Mouse (Mus musculus): ENCODE results near the gene Eps8.

Gene Eps8

DNA sequence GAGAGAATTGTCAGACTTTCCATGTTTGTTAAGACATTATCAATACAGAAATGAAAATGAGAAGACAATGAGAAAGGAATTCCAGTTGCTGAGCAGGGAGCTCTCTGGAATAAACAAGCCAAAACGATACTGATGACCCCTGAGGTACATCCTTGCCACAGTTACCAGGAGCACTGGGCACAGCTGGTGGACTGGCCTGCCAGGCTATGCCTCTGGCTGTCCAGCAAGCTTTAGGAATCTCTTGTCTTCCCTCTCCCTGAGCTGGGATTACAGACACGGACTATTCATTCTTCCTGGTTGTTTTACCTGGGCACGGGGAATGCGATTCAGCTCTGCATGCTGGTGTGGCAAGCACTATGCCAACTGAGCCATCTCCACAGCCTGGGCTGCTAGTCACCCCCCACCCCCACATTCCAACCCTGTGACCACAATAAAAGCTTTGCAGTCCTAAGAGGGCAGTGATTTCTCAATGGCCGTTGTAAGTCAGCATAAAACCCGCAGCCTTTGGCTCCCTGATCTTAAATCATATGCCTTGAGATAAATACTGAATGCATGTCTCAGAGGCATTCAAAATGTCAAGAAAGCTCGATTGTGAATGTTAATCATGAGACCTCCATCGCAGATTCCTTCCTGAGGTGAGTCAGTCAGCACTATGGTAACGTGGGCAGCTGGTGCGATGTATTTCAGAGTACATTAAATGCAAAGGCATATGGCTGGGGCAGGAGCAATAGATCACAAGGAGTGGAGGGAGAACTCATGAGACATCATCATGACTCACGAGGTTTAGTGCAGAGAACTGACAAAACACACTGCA is 134.9 kb downstream of the Eps8 start:
- in situ Hi-C loops (cut with MboI, MseI), result no loop called here

- in situ Hi-C loops (cut with MboI, MseI), result no loop called here
Observed at GRCm38 (mm10) chr6:137514872-137515271, 139.8 kb downstream of the Eps8 start.

DNA sequence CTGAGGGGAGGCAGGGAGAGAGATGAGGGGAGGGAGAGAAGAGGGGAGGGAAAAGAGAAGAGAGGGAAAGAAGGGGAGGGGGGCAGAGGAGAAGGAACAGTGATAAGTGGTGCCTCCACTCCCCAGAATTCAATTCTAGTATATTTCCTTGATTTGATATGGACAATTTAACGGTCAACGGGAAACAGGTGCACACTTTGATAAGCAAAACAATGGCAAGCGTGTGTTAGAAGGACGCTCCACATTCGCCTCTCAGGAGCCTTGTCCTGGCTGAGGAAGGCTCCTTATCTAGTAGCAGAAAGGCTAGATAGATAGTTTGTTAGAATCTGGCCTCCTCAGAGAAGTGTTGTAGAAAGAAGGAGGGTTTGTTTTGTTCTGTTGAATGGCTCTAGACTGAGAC is 141.9 kb downstream of the Eps8 start:
- in situ Hi-C loops (cut with MboI, MseI), result no loop called here

GRCm38 (mm10) chr6:137509341-137510045 is 145.2 kb downstream of the Eps8 start:
- in situ Hi-C loops (cut with MboI, MseI), result no loop called here

GRCm38 (mm10) chr6:137508936-137509335 is 145.7 kb downstream of the Eps8 start:
- in situ Hi-C loops (cut with MboI, MseI), result no loop called here

- in situ Hi-C loops (cut with MboI, MseI), result no loop called here
Observed at GRCm38 (mm10) chr6:137506563-137506962, 148.1 kb downstream of the Eps8 start.

DNA sequence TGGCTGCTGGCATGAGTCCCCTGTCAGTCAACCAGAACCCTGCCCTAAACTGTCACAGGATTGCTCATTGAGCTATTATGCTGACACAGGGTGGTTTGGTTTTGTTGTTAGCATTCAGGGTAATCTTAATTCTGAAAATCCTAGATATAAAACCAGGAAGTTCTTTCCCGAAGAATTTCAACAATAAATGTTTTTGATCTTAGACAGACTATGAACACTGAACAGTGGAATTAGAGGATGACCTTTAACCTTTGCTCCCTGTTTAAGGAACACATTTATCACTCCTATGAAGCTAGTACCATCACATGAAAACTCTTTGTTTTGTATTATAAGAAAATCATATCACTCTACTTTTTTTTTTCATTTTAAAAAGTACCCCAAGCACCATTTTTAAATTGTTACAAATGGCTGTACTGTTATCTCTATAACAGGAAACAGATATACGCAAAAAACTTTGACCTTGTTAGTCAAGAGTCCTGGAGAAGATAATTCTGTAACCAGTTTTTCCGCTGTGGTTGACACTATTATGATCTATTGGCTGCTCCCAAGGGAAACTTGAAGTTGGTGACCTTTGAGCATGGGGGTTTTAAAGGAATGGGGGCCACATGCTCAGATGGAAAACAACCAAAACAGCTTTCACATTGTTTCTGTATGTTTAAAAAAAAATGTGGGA is 149.0 kb downstream of the Eps8 start:
- in situ Hi-C loops (cut with MboI, MseI), result no loop called here

DNA sequence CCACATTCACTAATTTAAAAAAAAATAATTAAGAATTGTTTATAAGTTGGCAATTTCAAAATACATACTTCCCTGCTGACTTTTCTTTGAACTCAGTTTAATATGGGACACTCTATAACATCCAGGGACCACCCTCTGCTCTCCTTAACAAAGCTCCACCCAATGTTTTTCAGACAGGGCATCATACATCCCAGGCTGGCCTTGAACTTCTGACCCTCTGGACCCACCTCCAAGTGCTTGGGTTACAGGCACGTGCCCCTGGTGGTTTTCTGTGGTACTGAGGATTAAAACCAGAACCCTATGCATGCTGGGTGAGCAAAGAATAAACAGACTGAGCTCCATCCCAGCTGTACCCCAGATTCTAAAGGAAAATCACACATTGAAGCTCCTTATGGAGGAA is 150.6 kb downstream of the Eps8 start:
- in situ Hi-C loops (cut with MboI, MseI), result no loop called here

DNA sequence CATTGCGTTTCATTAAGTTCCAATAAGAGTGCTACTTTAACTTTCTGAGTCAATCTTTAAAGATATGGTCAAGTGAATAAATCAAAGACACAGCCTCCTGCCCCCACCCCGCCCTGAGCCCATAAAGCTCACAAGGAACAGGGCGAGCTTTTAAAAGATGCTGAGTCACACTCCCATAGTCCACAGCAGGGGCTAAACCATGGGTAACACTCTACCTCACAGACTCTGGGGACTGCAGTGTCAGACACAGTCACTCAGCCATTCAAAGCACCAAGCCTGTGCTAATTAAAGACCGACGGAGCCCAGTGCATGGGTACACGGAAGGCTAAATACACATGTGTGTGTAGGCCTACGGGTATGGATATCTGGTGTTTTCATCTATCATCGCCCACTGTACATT is 151.2 kb downstream of the Eps8 start:
- in situ Hi-C loops (cut with MboI, MseI), result no loop called here

DNA sequence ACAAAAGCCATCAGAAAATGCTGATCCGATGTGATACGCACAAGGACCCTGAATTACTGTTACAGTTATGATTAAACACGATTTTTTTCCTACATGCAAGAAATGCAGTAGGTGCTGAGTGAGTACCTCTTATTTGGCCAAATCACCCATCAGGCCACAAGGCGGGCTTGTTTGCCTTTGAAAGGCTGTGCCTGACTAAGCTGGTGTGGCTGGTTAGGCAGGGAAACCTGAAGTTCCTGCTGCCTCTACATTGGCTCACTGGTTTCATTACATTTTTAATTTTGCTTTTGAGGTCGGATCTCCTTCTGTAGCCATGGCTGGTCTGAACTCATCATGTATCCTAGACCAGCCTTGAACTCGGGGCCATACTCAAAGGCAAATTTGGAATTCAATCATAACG is 151.7 kb downstream of the Eps8 start:
- in situ Hi-C loops (cut with MboI, MseI), result no loop called here

- in situ Hi-C loops (cut with MboI, MseI), result no loop called here
Observed at GRCm38 (mm10) chr6:137498781-137499180, 155.9 kb downstream of the Eps8 start.

- in situ Hi-C loops (cut with MboI, MseI), result no loop called here
Observed at GRCm38 (mm10) chr6:137497208-137497835, 157.4 kb downstream of the Eps8 start.

DNA sequence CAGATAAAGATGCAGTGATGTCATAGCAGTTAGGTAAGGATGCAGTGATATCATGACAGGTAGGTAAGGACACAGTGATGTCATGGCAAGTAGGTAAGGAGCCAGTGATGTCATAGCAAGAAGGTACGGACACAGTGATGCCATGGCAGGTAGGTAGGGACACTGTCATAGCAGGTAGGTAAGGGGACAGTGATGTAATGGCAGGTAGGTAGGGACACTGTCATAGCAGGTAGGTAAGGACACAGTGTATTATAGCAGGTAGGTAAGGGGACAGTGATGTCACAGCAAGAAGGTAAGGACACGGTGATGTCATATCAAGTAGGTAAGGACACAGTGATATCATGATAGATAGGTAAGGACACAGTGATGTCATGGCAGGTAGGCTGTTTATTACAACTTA is 158.1 kb downstream of the Eps8 start:
- in situ Hi-C loops (cut with MboI, MseI), result no loop called here

DNA sequence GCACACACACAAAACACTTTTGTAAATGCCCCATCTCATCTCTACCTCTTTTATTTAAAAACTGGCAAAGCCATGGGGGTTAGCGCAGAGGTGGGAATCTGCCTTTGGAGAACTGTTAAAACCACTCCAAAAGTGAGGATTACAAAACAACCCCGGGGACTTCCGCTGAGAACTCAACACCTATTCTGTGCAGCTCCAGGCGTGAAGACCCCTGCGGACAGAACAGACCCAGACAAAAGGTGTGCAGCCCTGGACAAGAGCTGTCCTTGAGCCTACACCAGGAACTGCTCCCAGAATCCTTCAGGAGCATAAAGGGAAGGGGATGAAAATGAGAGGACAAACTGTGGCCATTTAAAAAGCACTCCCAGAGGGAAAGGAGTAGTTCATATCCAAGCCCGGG is 159.4 kb downstream of the Eps8 start:
- in situ Hi-C loops (cut with MboI, MseI), result no loop called here

- in situ Hi-C loops (cut with MboI, MseI), result no loop called here
Observed at GRCm38 (mm10) chr6:137494801-137495200, 159.9 kb downstream of the Eps8 start.

- in situ Hi-C loops (cut with MboI, MseI), result no loop called here
Observed at GRCm38 (mm10) chr6:137494136-137494475, 160.6 kb downstream of the Eps8 start.

DNA sequence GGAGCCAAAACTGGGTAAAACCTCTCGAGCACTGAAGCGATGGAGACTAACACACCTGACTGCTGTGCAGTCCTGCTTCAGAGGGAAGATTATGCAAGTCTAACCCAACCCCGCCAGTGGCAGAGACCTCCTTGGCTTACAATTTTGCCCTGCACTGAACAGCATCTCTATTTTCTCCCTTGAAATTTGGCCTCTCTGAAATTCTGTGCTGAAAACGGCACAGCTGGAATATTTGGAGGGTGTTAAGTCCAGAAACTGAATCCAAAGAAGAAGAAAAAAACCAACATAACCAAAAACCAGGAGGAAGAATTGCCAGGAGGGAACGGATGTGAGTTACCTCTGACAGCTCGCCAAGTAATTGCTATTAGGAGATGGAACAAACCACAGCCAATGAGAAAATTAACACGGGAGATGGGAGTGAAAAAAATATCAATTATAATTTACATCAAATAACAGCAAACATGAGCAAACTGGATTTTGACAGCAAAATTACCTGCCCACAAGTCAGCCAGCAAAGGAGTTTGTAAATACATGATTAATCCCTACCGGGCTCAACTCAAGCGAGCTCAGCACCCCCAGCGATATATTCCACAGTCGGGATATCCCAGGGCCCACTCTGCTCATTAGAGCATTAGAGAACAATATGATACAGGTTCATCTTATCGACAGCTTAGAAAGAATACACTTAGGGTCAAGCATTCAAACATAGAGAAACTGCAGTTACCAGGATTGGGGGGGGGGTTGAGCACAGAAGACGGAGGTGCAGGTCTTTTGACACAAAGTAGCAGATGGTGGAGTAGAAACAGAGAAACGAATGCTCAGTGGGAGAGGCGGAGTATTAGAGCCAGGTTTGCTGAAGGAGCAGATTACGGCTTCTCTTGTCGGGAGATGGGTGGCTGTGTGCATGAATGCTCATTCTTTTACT is 161.2 kb downstream of the Eps8 start:
- in situ Hi-C loops (cut with MboI, MseI), result no loop called here

GRCm38 (mm10) chr6:137492582-137492981 is 162.1 kb downstream of the Eps8 start:
- in situ Hi-C loops (cut with MboI, MseI), result no loop called here

- in situ Hi-C loops (cut with MboI, MseI), result no loop called here
Observed at GRCm38 (mm10) chr6:137491659-137492058, 163.0 kb downstream of the Eps8 start.

GRCm38 (mm10) chr6:137490115-137490514 is 164.6 kb downstream of the Eps8 start:
- in situ Hi-C loops (cut with MboI, MseI), result no loop called here

DNA sequence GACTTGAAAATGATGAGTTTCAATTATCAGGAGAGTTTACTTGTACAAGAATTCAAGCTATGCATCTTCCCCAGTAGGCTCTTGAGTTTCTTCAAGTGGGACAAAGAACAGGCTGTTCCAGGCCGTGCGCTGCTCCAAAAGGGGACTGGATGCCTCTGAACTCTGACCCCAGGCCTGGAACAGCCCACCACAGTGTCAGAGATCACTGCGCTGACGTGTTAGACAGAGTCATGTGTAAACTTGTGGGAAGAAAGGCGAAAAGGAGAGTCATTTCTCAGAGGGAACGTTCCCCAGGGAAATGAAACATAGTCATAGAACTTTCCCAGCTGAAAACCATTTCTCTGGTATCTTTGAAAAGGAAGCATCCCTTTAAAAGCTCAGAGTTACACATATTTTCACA is 167.2 kb downstream of the Eps8 start:
- in situ Hi-C loops (cut with MboI, MseI), result no loop called here
